Mouse (Mus musculus): ENCODE measurements around the gene Gm17387. TPM values are rescaled to one million over a fixed set of nuclear protein-coding genes. Genes with fewer than 3 reads are reported as not detected.
"Not testable (repeated sequence)": the region's sequence is repeated elsewhere in the genome, so short reads cannot be mapped to it uniquely, and the experiment has no call there.

Gm17387 gene
- polyA plus RNA-seq, 1 experiment from 2014 or later: not detected

- no peak overlapping the region for H3K9ac ChIP-seq (replicated peaks; ENCODE audit: low read depth)
- no peak overlapping the region for H3K27ac ChIP-seq (ENCODE audit: low read length)
- H3K4me3 ChIP-seq (ENCODE audit: low read depth, low read length): no peak overlapping the region
- DNase-seq (ENCODE audit: low spot score) (no peak), ATAC-seq (no peak)
- 65% methylated on average over 9 of the region's 9 CpGs for WGBS
- no peaks in the 10 kb centered on the region for H3K27me3 ChIP-seq (replicated peaks; ENCODE audit: insufficient read depth, low read length)
- H3K36me3 ChIP-seq (ENCODE audit: insufficient read depth, low read length): no peaks in the 10 kb centered on the region
- H3K4me2 ChIP-seq (replicated peaks; ENCODE audit: low read depth, low read length): no peak overlapping the region
- H3K9me3 ChIP-seq (ENCODE audit: low read length): no peaks in the 10 kb centered on the region
- no peaks in the 10 kb centered on the region for H3K4me1 ChIP-seq (ENCODE audit: insufficient read depth, low read depth, low read length)
- no peak for TF ChIP-seq EP300 (IDR thresholded peaks at IDR 0.05)
- TF ChIP-seq CTCF (IDR thresholded peaks at IDR 0.05): no peak
Observed at GRCm38 (mm10) chr7:141032458-141033167, 3.7 kb downstream of the Gm17387 start.

- not testable (repeated sequence) for H3K4me3 ChIP-seq (ENCODE audit: low read depth, low read length)
Observed at GRCm38 (mm10) chr7:141036624-141037023, 7.7 kb downstream of the Gm17387 start.

DNA sequence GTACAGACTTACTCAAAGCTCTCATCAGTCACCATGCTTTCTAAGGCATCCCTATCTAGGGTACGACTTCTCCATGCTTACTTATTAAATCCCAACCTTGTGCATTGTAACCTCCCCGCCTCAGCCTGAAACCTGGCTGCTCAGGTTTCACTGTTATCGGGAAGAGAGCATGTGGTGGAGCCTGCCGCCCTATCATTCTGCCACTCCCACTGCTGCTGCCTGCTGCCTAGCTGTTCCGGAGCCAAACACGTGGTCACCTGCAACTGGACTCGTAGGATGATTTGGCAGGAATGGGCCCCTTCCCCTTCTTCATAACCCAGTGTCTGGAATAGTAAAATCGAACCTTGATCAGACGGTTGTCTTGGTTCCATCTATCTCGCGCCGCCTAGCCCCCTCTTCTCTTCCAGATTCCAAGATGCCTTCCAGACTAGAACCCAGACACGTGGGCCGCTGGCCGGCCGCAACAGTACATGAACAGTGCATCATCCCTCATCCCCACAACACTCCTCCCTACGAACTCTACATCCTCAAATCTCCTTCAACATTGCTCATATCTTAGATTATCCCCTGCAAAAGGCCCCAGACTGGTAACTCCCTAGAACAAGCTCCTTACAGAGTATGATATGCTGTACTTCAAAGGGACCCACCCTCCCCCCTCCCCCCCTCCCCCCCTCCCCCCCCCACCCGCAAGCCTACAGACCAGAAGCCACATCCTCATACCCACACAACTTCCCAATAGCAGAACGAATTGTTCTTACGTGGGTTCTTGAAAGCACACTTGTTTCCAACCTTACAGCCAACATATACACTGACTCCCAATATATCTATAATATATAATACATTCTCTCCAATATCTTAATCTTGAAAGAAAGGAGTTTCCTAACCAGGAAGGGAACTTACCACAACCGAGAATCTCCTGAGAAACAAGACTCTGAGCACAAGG is 9.4 kb downstream of the Gm17387 start:
- H3K4me2 ChIP-seq (replicated peaks; ENCODE audit: low read depth, low read length): no peak overlapping the region
- H3K27ac ChIP-seq (ENCODE audit: low read length): no peak overlapping the region
- 62% methylated on average over 20 of the region's 21 CpGs for WGBS
- no peaks in the 10 kb centered on the region for H3K9me3 ChIP-seq (ENCODE audit: low read length)
- no peaks in the 10 kb centered on the region for H3K4me1 ChIP-seq (ENCODE audit: insufficient read depth, low read depth, low read length)
- H3K4me3 ChIP-seq (ENCODE audit: low read depth, low read length): no peak overlapping the region
- H3K9ac ChIP-seq (replicated peaks; ENCODE audit: low read depth): no peak overlapping the region
- H3K27me3 ChIP-seq (replicated peaks; ENCODE audit: insufficient read depth, low read length): no peaks in the 10 kb centered on the region
- ATAC-seq (no peak), DNase-seq (ENCODE audit: low spot score) (no peak)
- no peaks in the 10 kb centered on the region for H3K36me3 ChIP-seq (ENCODE audit: insufficient read depth, low read length)
- TF ChIP-seq CTCF (IDR thresholded peaks at IDR 0.05): no peak
- TF ChIP-seq EP300 (IDR thresholded peaks at IDR 0.05): no peak

More at GRCm38 (mm10) chr7:141036624-141037023, 7.7 kb downstream of the Gm17387 start:
- H3K9ac ChIP-seq (replicated peaks; ENCODE audit: low read depth); H3K36me3 ChIP-seq (ENCODE audit: insufficient read depth, low read length); H3K27me3 ChIP-seq (replicated peaks; ENCODE audit: insufficient read depth, low read length); H3K9me3 ChIP-seq (ENCODE audit: low read length); H3K4me1 ChIP-seq (ENCODE audit: insufficient read depth, low read depth, low read length); H3K4me2 ChIP-seq (replicated peaks; ENCODE audit: low read depth, low read length); ATAC-seq; DNase-seq (ENCODE audit: low spot score); H3K27ac ChIP-seq (ENCODE audit: low read length): not testable (repeated sequence)
- 77% methylated on average over 1 of the region's 2 CpGs for WGBS

DNA sequence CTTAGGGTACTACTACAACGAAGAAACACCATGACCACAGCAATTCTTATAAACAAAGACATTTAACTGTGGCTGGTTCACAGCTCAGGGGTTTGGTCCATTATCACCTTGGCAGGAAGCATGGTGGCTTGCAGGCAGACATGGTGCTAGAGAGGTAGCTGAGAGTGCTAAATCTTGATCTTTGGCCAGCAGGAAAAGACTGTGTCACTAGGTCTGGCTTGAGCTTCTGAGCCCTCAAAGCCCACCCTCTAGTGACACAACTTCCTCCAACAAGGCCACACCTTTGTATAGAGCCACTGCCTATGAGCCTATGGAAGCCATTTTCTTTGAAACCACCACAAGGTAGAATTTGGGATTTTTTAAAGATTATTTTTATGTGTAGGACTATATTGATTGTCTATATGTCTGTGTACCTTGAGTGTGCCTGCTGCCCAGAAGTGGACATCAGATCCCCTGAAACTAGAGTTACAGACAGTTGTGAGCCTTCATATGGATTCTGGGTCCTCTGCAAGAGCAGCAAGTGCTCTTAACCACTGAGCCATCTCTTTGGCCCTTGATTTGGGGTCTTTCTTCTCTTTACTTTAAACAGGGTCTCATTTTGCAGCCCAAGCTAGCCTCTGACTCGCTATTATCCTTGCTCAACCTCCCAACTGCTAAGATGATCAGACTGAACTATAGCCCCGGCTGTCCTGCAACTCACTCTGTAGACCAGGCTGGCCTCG is 10.6 kb downstream of the Gm17387 start:
- no peak overlapping the region for H3K4me2 ChIP-seq (replicated peaks; ENCODE audit: low read depth, low read length)
- 91% methylated on average over 4 of the region's 4 CpGs for WGBS
- ATAC-seq (no peak), DNase-seq (ENCODE audit: low spot score) (no peak)
- H3K27ac ChIP-seq (ENCODE audit: low read length): no peak overlapping the region
- H3K36me3 ChIP-seq (ENCODE audit: insufficient read depth, low read length): no peaks in the 10 kb centered on the region
- H3K9me3 ChIP-seq (ENCODE audit: low read length): no peaks in the 10 kb centered on the region
- no peak for TF ChIP-seq EP300 (IDR thresholded peaks at IDR 0.05)
- TF ChIP-seq CTCF (IDR thresholded peaks at IDR 0.05): no peak
- H3K4me3 ChIP-seq (ENCODE audit: low read depth, low read length): no peak overlapping the region
- no peak overlapping the region for H3K9ac ChIP-seq (replicated peaks; ENCODE audit: low read depth)
- no peaks in the 10 kb centered on the region for H3K27me3 ChIP-seq (replicated peaks; ENCODE audit: insufficient read depth, low read length)
- no peaks in the 10 kb centered on the region for H3K4me1 ChIP-seq (ENCODE audit: insufficient read depth, low read depth, low read length)

DNA sequence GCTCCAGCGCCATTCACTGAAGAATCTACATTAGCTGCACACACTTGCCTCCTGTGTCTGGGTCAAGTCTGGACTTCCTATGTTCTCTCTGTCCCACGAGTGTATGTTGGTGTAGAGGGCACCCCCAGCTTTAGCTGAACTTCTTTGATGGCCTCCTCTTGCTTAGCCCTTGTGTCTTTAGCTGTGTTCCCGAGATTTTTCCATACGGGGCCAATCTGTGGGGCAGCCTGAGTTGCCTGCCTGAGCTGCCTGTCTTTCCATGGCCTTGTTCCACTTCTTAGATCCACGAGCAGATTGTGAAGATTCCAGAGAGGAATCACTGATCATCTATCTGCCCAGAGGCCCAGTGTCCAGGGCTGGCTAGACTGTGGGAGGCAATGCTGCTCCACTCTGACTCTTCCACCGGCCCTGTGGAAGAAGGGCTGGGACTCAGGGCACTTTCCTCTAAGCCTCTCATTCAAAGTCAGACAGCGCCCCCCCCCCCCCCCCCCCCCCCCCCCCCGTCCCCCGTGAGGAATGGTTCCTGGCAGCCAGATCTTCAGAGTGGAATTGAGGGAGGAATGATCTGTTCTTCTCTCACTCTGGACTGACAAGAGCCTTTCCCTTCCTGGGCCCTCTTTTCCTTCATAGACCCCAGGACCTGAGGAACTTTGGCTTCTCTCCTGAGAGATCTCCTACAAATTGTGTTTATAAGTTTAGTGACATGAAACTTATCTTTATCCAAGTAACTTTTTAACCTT is 12.1 kb downstream of the Gm17387 start:
- Histone ChIP-seq H3K4me3 (ENCODE audit: low read depth, low read length) (no peak overlapping the region), H3K4me2 (replicated peaks; ENCODE audit: low read depth, low read length) (no peak overlapping the region), H3K36me3 (ENCODE audit: insufficient read depth, low read length) (no peaks in the 10 kb centered on the region), H3K27me3 (replicated peaks; ENCODE audit: insufficient read depth, low read length) (no peaks in the 10 kb centered on the region), H3K9ac (replicated peaks; ENCODE audit: low read depth) (0 out of 2 replicates have a peak overlapping the region, but pooled peaks have one; percentile 8), H3K27ac (ENCODE audit: low read length) (peak overlapping the region; percentile 89), H3K4me1 (ENCODE audit: insufficient read depth, low read depth, low read length) (no peaks in the 10 kb centered on the region), H3K9me3 (ENCODE audit: low read length) (no peaks in the 10 kb centered on the region)
- 33% methylated on average over 7 of the region's 9 CpGs for WGBS
- DNase-seq (ENCODE audit: low spot score): peak; percentile 75
- peak; percentile 57 for ATAC-seq
- no peak for TF ChIP-seq CTCF (IDR thresholded peaks at IDR 0.05)
- TF ChIP-seq EP300 (IDR thresholded peaks at IDR 0.05): no peak
